Mouse (Mus musculus) layer of hippocampus, postnatal 25 days (tissue): ENCODE results near the gene 2310061N02Rik. TPM values are rescaled to one million over a fixed set of nuclear protein-coding genes. Genes with fewer than 3 reads are reported as not detected.
"Not testable (repeated sequence)": the region's sequence is repeated elsewhere in the genome, so short reads cannot be mapped to it uniquely, and the experiment has no call there.

Experiments
- DNase-seq, 2 experiments: peaks; one replicate each; pipeline ENCODE4 v3.0.0; 2022; ENCODE audit warnings: mixed read lengths in 2 of 2, low spot score in 1 of 2; ENCODE audit errors: extremely low spot score in 1 of 2
- total RNA-seq, 2 experiments: library from RNA; stranded (reverse); gene quantifications; 2 replicates each; pipeline ENCODE4 v1.2.3; 2021

The 2310061N02Rik gene
- total RNA-seq, result not detected

DNA sequence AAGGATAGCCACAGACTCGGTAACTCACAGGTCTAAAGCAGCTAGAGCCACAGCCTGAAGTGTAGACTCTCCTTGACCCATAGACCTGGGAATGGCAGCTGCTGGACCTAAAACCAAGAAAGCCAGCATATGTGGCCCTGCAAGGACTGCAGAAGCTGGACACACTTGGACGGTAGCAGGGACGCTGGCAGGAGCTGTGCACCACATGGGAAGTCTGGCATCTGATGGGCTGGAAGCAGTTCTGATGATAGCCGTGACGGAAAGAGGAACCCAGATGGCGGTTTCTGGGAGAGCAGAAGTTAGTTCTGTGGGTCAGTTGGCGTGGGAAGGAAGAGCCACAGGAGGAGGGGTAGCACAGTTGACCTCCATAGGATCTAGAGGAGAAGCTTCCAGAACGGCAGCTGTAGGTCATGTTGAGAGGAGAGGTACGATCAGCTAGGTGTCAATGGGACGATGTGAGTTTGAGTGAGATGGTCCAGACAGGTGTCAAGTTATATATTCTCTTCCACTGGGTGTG, at the start of gene 2310061N02Rik:
Gene 2310061N02Rik, minus strand, starts transcription at position 467 of the 517 bp plus-strand sequence.
- no peak for DNase-seq

DNA sequence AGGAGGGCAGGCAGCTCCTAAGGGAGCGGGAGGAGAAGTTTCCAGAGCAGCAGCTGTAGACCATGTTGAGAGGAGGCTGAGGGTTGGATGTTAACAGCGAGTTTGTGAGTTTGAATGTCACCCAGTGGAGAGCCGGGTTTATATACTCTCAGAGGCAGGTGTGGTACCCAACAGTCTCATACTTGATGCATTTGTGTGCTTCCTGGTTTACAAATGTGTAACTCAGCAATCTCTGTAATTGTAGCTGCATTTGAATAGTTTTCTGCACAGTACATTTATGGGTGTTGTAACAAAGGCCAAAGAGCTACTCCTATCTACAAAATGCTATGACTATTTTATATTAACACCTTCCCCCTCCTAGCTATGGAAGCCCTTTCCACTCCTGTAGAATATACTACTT, 43.8 kb upstream of the 2310061N02Rik start, which contains the start of gene Krtap13:
Gene Krtap13, minus strand, starts transcription at position 101 of the 400 bp plus-strand sequence.
- DNase-seq, result not testable (repeated sequence)

DNA sequence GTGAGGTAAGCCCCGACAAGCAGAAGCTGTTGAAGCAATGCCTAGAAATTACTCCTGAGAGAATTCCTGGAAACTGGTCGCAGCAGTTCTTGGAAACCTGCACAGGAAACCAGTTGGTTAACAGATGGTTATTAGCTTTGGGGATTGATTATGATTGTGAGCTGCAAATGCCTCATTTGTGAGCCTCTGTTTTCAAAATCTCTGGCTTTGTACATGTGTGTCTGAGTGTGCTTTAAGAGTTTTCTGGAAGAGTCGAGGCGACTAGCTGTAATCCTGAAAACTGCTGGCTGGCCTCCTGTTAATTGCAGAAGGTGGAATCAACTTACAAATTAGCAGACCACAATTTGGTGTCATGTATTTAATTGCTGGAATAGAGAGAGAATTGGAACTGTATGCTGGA, 40.2 kb upstream of the 2310061N02Rik start:
- peak in 1 of 2 experiments; percentile 3 for DNase-seq

DNA sequence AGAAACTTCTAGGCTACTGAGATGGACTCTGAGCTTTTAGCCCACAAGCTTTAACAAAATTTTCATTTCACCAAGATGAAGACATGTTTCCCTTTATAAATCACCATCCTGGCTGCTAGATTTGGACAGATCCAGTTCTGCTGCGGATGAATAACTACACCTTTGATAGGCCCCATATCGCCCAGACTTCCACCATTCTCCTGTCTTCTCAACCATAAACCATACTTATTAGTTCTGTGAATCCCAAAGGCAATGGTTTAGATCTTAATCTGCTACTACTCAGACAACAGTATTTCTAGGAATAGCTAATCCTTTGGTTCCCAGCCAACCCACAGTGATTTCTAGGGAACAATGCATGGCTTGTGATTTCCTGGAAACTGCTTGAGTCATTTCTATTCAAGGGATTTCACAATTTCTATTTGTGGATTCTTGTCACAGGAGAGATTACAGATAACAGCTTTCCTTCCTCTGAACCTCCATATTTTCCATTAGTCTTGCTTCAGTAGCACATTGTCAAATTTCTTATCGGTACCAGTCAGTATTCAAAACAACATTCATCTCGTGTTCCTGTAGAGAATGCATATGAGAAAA, 37.1 kb upstream of the 2310061N02Rik start:
- no peak for DNase-seq

DNA sequence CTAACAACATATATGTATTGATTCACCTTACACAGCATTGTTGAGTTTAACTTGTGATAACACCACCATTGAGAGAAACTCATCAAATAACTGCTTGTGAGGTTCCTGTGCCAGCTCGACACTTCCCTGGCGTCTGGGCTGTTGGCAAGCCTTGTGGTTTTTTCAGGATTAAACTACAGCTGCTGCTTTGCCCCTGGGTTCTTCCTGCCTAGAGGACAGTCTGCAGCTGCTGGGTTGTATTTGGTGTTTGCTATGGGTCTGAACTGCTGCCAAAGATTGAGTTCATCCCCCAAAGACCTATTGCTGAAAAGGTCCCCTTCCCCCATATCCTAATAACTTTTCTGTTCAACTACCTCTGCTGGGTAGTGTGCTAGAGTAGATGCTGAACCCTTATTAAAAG, 27.6 kb upstream of the 2310061N02Rik start:
- DNase-seq, result no peak

DNA sequence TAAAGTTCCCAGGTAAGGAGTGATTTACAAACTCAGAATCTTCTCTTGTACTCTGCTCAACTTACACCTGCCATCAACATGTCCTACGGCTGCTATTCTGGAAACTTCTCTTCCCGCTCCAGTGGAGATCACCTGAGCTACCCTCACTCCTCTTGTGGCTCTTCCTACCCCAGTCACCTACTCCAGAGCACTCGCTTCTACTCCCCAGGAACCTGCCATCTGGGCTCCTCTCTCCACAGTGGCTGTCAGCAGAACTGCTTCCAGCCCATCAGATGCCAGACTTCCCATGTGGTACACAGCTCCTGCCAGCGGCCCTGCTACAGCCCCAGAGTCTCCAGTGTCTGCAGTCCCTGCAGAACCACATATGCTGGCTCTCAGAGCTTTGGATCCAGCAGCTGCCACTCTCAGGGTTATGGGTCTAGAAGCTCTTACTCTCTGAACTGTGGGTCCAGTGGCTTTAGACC, 21.1 kb upstream of the 2310061N02Rik start, which contains the start of gene Krtap13-1:
Gene Krtap13-1, plus strand, starts transcription at position 51 of the 464 bp plus-strand sequence.
- no peak for DNase-seq

DNA sequence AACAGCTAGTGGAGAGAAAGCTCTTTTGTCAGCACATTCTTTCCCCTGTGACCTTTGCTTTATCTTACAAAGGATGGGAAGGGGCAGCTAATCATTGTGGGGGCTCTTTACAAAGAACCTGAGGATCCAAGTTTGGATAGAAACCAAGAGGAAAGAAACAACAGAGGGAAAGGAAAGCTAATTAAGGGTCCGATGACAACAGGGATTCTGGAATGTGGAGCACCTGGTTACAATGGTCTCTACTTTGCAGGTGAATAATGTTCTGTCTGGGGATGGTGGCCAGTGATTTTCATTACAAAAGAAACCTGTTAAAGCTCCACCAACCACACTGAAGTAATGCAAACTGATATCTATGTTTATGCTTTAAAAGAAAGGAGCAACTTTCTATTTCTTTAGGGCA, 12.3 kb upstream of the 2310061N02Rik start:
- no peak for DNase-seq

DNA sequence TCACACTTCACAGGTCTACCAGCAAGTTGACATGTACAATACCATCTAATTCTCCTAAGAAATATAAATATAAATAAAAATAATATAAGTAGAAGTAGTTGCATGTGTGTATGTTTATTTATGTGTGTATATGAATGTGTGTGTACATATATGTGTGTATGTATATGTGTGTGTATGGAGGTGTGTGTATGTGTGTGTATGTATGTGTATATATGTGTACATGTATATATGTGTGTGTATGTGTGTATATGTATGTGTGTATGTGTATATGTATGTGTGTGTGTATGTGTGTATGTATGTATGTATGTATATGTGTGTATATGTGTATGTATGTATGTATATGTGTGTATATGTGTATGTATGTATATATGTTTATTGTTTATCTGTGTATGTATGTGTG, 8.8 kb upstream of the 2310061N02Rik start:
- no peak for DNase-seq

DNA sequence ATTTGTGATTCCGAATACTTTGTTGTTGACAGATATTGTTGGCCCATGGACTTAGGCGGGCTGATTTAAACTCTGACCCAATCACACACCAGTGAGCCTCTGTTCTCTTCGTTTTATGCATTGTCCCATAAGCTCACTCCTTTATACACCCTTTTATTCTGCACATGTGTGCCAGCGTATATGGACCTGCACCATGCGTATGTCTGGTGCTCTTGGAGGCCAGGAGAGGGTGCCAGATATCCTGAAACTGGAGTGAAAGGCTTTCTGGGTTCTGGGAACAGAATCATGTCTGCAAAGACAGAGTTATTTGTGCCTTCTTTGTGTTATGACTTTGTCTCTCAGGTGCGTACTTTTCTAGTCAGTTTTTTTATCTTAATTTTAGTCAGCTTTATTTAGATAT, 3.5 kb upstream of the 2310061N02Rik start:
- DNase-seq, result no peak

DNA sequence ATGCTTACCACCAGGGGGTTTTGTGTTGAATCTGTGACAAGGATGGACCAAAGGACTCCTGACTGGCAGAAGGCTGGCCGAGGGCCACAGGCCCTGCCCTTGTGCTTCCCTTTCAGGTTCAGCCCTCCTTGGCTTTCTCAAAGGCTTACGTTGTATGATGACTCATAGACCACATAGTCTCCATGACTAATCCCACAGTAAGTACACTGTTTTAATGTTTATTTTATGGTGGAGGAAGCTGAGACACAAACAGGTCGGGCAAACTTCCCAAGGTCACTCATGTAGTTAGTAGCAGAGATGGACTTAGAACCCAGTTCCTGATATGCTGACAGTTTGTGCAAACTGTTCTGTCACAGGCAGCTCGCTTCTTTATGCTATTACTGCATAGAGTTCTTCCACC, 3.0 kb upstream of the 2310061N02Rik start:
- no peak for DNase-seq

DNA sequence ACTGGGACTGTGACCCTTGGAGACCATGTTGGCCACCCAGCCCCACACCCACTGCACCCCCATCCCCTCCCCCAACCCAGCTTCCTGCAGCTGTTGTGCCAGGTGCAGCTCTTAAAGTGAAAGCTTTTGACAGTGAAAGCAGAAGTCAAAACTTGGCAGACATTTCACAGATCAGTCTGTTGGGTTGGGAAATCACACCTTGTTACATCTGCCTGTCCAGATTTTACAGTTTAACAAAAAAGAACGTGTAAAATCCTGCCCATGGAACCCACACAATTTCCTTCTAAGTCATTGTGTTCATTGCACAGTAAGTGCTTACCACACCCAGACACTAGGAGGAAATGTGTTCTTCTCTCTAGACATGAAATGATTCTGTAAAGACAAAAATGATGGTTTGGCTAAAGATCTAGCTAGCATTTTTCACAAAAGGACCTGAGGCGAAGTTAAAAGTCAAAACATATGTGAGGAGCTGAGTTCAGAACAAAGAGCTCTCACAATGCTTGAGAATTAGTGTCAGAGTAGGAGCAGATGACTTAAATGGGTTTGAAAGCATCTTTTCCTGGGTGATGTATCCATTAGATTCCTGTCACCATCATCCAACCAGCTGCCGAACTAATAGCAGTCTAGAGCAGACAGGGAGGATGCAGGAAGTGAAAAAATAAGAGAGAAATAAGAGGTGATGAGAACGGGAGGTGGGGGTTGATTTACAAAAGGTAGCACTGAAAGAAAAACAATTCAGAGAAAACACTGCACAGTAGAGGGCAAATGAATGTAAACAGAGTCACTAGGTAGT, 6.5 kb downstream of the 2310061N02Rik start:
- no peak for DNase-seq

DNA sequence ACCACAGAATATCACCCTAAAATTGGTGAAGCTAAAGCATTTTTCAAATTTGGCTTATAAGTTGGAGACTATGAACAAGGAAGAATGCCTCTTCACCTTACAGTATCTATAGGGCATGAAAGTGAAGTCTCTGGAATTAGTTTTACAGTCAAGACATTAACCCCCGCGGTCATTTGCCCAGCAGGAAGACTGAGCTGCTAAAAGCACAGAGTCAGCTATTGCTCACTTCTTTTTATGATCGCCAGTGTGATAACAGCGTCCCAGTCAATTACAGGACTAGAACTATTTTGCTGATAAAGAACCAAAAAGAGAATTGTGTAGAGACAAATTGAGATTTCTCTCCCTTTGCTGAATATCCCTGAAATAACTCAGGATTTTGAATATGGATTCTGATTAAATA, 11.5 kb downstream of the 2310061N02Rik start:
- no peak for DNase-seq

DNA sequence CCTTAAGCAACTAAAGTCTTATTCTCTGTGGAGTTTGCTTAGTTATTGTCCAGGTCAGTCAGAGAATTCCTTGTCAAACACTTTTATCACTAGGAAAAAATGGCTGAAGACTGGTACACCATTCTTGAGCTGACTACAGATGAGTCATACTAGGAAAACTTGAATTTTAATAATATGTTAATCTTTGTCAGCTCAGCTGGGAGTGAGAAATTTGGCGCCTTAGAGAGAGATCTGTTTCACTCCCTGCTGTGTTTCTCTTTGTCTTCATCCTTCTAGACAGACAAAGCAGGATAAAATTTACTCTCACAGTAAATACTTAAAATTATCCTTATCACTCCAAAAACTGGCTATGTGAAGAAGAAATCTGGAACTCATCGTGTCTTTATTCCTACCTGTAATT, 26.5 kb downstream of the 2310061N02Rik start:
- DNase-seq, result no peak

DNA sequence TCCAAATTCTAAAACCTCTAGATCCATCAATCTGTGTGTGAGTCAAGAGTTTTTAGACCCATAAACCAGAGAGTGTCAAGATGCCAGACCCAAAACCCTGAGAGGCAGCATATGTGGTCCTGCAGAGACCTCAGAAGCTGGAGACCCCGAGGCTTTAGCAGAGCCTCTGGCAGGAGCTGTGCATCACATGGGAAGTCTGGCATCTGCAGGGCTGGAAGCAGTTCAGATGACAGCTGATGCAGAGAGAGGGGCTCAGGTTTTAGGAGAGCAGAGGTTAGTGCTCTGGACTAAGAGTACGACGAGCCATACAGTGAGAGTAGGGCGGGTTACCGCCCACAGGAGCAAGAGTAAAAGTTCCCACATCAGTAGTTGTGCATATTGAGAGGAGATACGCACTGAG, 28.7 kb downstream of the 2310061N02Rik start:
- no peak for DNase-seq

DNA sequence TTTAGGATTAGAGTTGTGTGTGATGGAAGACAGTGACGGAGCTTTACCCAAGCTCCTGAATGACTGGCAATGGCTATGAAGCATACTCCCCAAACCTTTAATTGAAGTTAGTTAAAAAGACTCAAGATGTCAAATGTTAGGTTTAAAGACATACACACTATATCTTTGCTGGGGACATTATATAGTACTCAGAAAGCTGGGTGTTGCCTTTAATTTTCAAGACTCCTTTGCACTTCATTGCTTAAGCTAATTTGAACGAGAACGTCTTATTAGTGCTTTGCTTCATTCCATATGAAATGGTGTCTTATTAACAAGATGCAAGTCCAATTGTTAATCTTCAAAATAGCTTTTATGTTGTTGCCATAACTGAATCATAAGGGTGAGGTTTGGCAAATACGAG, 36.2 kb downstream of the 2310061N02Rik start, which contains the start of gene Krtap27-1:
Gene Krtap27-1, minus strand, starts transcription at position 101 of the 400 bp plus-strand sequence.
- no peak for DNase-seq

DNA sequence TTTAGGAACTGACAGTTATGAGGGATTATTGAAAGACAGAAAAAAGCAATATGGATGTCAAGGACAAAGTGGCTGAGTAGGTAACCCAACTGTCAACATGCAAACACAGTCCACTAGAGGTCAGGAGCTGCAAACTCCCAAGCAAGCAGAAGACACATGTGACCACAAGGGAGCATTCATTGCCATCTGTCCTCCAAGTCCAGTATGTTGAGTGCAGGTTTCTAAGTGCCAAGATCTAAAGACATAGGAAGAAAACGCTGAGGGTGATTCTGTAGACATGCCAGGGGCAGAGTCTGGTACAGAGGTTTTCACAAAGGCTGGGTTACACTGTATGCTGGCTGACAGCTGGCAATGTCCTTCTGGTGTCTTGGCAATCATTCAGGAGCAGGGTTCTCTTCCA, 50.3 kb downstream of the 2310061N02Rik start:
- no peak for DNase-seq

Other genes starting within 250 kb of the 2310061N02Rik start
- not detected for gene Cldn17, start 201.0 kb downstream of the 2310061N02Rik start, total RNA-seq
- not detected for gene Cldn8, start 144.8 kb downstream of the 2310061N02Rik start, total RNA-seq
- gene Krtap24-1, start 95.7 kb downstream of the 2310061N02Rik start, total RNA-seq, result not detected
- not detected for gene 2310079G19Rik, start 80.3 kb downstream of the 2310061N02Rik start, total RNA-seq
- gene Krtap26-1, start 60.2 kb downstream of the 2310061N02Rik start, total RNA-seq, result not detected
- gene Krtap27-1, start 36.3 kb downstream of the 2310061N02Rik start, total RNA-seq, result not detected
- gene Krtap13-1, start 20.9 kb upstream of the 2310061N02Rik start, total RNA-seq, result not detected
- not detected for gene Krtap13, start 43.7 kb upstream of the 2310061N02Rik start, total RNA-seq
- gene 2310034C09Rik, start 50.9 kb upstream of the 2310061N02Rik start, total RNA-seq, result not detected
- gene 2310057N15Rik, start 66.2 kb upstream of the 2310061N02Rik start, total RNA-seq, result not detected
- gene Gm5965, start 69.9 kb upstream of the 2310061N02Rik start, total RNA-seq, result not detected
- gene Gm20741, start 104.3 kb upstream of the 2310061N02Rik start, total RNA-seq, result not detected
- not detected for gene Krtap15, start 112.3 kb upstream of the 2310061N02Rik start, total RNA-seq
- not detected for gene Krtap14, start 118.2 kb upstream of the 2310061N02Rik start, total RNA-seq
- gene Krtap19-1, start 161.4 kb upstream of the 2310061N02Rik start, total RNA-seq, result not detected
- not detected for gene Krtap19-2, start 166.3 kb upstream of the 2310061N02Rik start, total RNA-seq
- not detected for gene Krtap19-3, start 170.1 kb upstream of the 2310061N02Rik start, total RNA-seq
- not detected for gene Krtap19-4, start 177.1 kb upstream of the 2310061N02Rik start, total RNA-seq
- gene Krtap19-5, start 188.5 kb upstream of the 2310061N02Rik start, total RNA-seq, result not detected
- not detected for gene Krtap19-9b, start 224.3 kb upstream of the 2310061N02Rik start, total RNA-seq